Mouse (Mus musculus): Measurements from ENCODE around the gene Dennd2c. TPM values are rescaled to one million over a fixed set of nuclear protein-coding genes. Genes with fewer than 3 reads are reported as not detected.

Dennd2c gene
- polyA plus RNA-seq, 1 experiment from 2014 or later: 0.84 TPM

DNA sequence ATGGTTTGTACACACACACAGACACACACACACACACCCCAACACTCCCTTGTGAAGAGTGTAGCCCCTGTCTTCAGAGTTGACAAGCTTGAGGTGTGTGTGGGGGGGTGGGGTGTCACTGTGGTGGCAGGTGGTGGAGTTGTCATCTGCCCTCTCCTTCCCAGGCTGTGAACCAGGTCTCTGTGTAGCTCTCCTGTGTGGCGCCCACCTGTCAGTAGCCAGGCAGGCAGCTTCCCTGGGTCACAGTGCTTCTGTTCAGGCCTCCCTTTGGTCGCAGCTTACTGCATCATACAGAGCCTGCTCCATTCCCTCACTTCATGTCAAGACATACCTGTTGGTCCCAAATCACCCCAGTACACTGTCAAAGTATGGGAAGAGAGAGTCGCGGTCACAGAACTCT is 43.4 kb downstream of the Dennd2c start:
- Histone ChIP-seq H3K36me3 (no peaks in the 10 kb centered on the region), H3K4me3 (no peak overlapping the region), H3K9me3 (no peaks in the 10 kb centered on the region), H3K27ac (replicated peaks) (no peak overlapping the region), H3K4me2 (replicated peaks) (no peak overlapping the region), H3K27me3 (no peaks in the 10 kb centered on the region), H3K9ac (replicated peaks) (no peak overlapping the region), H3K4me1 (0 out of 2 replicates have a peak, but pooled peaks cover 11% of the 10 kb centered on the region)
- WGBS: 75% methylated on average over 4 of the region's 4 CpGs
- no peak for ATAC-seq (replicated peaks)

DNA sequence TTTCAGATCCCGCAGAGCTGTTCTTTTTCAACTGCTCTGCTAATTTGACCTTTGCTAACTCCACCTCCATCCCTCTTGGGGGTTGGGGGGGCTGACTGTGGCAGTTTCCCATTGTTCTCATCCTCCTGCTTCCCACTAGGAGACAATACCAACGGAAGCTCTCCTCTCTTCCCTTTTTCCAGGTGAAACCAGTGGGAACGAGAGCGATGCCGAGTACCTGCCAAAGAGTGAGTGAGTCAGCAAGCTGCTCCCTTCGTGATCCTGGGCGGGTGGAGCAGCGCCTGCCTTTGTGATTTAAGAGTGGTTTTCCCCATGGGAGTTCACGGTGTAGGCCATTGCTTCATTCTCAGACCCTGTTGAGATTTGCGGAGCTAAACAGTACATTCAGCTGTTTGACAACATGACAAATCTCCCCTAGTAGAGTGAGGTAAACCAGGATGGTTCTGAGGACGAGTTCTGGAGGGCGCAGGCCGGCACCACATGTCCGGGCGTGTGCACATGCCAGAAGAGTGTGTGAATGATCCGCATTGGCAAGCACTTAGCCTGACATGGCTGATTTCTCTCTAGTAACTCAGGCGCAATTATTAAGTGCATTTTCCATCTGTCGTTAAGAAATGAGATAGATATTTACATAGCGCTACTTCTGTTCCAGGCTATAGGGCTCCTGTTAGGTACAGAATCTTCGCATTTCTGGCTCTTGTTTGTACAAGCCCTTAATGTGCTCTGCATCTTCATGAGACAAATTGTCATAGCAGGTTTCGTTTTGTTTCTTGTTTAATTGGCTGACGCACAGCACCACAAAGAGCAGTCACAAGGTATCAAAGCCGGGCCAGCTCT is 44.1 kb downstream of the Dennd2c start:
- no peaks in the 10 kb centered on the region for H3K9me3 ChIP-seq
- no peaks in the 10 kb centered on the region for H3K36me3 ChIP-seq
- no peak for ATAC-seq (replicated peaks)
- no peak overlapping the region for H3K9ac ChIP-seq (replicated peaks)
- H3K27ac ChIP-seq (replicated peaks): no peak overlapping the region
- no peaks in the 10 kb centered on the region for H3K27me3 ChIP-seq
- 0 out of 2 replicates have a peak, but pooled peaks cover 11% of the 10 kb centered on the region for H3K4me1 ChIP-seq
- 53% methylated on average over 23 of the region's 23 CpGs for WGBS
- no peak overlapping the region for H3K4me2 ChIP-seq (replicated peaks)
- no peak overlapping the region for H3K4me3 ChIP-seq

DNA sequence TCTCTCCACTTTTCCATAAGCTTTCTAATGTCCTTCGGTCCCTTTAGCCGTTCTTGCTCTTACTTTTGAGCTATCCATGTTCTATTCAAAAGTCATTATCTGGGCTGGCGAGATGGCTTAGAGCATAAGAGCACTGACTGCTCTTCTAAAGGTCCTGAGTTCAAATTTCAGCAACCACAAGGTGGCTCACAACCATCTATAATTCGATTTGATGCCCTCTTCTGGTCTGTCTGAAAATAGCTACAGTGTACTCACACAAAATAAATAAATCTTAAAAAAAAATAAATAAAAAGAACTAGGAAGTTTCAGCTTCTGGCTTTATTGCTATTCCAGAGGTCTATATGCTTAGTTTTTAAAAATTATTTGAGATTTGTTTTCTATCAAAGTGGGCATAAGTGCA is 45.4 kb downstream of the Dennd2c start:
- WGBS: 86% methylated on average over 4 of the region's 4 CpGs
- Histone ChIP-seq H3K27ac (replicated peaks) (no peak overlapping the region), H3K4me2 (replicated peaks) (no peak overlapping the region), H3K36me3 (no peaks in the 10 kb centered on the region), H3K9ac (replicated peaks) (no peak overlapping the region), H3K4me3 (no peak overlapping the region), H3K9me3 (no peaks in the 10 kb centered on the region), H3K4me1 (0 out of 2 replicates have a peak, but pooled peaks cover 11% of the 10 kb centered on the region), H3K27me3 (no peaks in the 10 kb centered on the region)
- ATAC-seq (replicated peaks): no peak

DNA sequence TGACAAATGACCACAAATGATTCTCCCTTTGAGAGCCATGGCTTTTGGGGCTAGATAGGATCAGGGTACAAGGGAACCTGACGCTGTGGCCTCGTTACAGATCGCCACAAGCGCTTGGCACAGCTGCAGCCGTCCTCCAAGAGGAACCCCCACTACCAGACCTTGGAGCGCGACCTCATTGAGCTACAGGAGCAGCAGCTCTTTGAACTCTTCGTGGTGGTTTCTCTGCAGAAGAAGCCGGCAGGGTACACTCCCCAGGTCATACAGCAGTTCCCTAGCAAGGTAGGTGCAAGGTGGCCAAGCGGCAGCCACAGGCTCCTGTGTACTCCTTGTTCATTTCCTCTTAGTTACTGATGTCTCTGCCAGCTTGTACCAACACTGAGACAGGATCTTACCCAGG is 46.5 kb downstream of the Dennd2c start:
- Histone ChIP-seq H3K4me2 (replicated peaks) (no peak overlapping the region), H3K9ac (replicated peaks) (no peak overlapping the region), H3K4me3 (no peak overlapping the region), H3K27ac (replicated peaks) (no peak overlapping the region), H3K27me3 (no peaks in the 10 kb centered on the region), H3K4me1 (0 out of 2 replicates have a peak, but pooled peaks cover 11% of the 10 kb centered on the region), H3K36me3 (no peaks in the 10 kb centered on the region), H3K9me3 (no peaks in the 10 kb centered on the region)
- ATAC-seq (replicated peaks): no peak
- 90% methylated on average over 10 of the region's 10 CpGs for WGBS

DNA sequence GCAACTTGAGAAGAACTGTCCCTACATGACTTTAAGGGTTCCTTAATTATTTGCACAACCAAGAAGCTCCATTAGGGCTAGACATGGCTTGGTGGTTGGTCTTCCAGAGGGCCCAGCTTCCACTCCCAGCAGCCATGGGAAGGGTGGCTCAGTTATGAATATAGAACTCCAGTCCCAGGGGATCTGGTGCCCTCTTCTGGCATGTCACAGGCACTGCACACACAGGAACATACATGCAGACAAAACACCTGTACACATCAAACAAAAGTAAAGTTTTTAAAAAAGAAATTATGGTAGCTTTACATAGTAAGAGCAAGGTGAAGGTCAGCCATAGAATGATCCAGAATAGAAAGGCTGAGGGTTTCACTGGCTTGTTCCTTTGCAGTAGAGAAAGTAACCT is 51.4 kb downstream of the Dennd2c start:
- H3K27ac ChIP-seq (replicated peaks): no peak overlapping the region
- ATAC-seq (replicated peaks): no peak

DNA sequence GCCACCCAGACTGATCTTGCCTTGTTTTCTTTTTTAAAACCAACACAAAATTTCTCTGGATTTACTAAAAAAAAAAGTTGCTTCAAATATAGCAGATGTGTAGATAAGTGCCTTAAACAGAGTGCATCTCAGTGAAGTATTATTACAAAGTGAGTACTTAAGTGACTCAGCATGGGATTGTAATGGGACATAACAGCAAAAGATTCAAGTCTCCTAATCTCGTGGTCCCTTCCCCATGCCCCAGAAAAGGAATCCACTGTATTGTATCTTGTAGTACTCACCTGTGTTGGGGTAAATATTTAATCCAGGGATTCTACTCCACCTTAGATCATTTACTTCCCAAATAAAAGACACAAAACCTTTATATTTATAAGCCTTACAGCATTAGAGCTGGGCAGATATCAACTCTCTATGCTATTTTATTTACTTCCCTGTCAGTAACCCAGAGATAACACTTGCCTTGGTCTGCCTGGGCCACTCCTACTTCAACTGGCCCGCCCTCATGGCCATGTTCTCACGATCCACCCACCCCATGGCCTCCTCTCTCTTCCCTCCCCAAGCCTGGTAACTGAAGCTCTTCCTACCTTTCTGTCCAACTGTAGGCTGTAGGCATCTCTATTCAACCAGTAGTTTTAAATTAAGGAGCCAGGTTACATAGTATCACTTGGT is 57.0 kb downstream of the Dennd2c start:
- no peak for ATAC-seq (replicated peaks)
- Histone ChIP-seq H3K4me3 (no peak overlapping the region), H3K9me3 (no peaks in the 10 kb centered on the region), H3K27ac (replicated peaks) (no peak overlapping the region), H3K36me3 (no peaks in the 10 kb centered on the region), H3K4me2 (replicated peaks) (no peak overlapping the region), H3K9ac (replicated peaks) (no peak overlapping the region), H3K27me3 (no peaks in the 10 kb centered on the region), H3K4me1 (no peaks in the 10 kb centered on the region)
- WGBS: 71% methylated on average over 3 of the region's 3 CpGs

More for the DNA sequence above, 51.4 kb downstream of the Dennd2c start:
- Histone ChIP-seq H3K27me3 (no peaks in the 10 kb centered on the region), H3K9me3 (no peaks in the 10 kb centered on the region), H3K4me1 (no peaks in the 10 kb centered on the region), H3K4me2 (replicated peaks) (no peak overlapping the region), H3K36me3 (no peaks in the 10 kb centered on the region), H3K4me3 (no peak overlapping the region), H3K9ac (replicated peaks) (no peak overlapping the region)

DNA sequence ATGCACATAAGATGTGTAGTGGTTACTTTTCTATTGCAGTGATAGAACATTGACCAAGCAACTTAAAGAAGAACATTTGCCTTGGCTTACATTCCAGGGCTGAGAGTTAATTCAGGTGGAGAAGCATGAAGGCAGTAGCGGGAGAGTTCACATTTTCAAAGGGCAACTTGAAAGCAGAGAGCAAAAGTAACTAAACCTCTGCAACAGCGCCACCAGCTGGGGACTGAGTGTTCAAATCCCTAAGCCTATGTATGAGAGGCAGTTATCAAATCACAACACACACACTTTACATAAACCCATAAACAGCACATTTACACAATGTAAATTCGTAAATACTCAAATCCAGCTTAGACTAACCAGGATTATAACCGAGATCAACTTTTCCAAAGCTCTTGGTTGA is 67.4 kb downstream of the Dennd2c start:
- WGBS: 16% methylated on average over 4 of the region's 4 CpGs
- no peak for ATAC-seq (replicated peaks)

DNA sequence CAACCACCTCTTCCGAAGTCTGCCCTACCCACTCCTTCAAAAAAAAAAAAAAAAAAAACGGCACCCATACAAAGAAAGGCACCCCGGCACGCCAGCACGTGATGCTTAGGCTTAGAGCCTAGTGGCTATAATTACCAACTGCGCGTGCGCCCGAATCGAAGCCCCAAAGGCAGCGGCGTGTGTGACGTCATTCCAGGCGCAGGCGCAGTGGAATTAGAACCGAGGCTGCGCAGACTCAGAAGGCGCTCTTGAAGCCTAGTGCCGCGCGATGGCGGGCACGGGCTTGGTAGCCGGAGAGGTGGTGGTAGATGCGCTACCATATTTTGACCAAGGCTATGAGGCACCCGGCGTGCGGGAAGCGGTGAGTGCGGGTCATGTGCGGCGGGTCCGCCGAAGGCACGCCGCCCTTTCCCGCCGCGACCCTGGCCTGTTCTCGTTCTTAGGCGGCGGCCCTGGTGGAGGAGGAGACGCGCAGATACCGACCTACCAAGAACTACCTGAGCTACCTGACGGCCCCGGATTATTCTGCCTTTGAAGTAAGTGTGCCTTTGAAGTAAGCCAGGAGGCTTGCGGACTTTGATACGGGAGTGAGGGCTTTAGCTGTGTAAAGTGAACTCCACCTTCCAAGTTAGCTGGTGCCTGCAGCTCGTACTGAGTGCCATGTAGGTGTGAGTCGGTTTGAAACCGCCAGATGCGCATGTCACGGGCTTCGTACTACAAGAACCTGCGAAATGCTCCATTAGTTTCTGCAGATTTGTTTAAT is 69.3 kb downstream of the Dennd2c start, which contains the start of gene Bcas2:
Gene Bcas2 (plus strand): TSS at position 151 of the 763 bp plus-strand sequence.
- Histone ChIP-seq H3K9me3 (no peaks in the 10 kb centered on the region), H3K27me3 (no peaks in the 10 kb centered on the region), H3K9ac (replicated peaks) (peak within 1 kb of the TSS; percentile 82), H3K4me2 (replicated peaks) (peak within 1 kb of the TSS; percentile 77), H3K27ac (replicated peaks) (peak within 1 kb of the TSS; percentile 75), H3K4me3 (peak within 1 kb of the TSS; percentile 68), H3K36me3 (peaks cover 24% of the 10 kb centered on the region), H3K4me1 (peaks cover 20% of the 10 kb centered on the region)
- ATAC-seq (replicated peaks): peak; percentile 98
- under 1% methylated on average over 56 of the region's 56 CpGs for WGBS

More for the DNA sequence above, 67.4 kb downstream of the Dennd2c start:
- Histone ChIP-seq H3K9ac (replicated peaks) (no peak overlapping the region), H3K4me2 (replicated peaks) (no peak overlapping the region), H3K27ac (replicated peaks) (no peak overlapping the region), H3K9me3 (no peaks in the 10 kb centered on the region), H3K36me3 (peaks cover 9% of the 10 kb centered on the region), H3K4me3 (no peak overlapping the region), H3K27me3 (no peaks in the 10 kb centered on the region), H3K4me1 (peaks cover 20% of the 10 kb centered on the region)

DNA sequence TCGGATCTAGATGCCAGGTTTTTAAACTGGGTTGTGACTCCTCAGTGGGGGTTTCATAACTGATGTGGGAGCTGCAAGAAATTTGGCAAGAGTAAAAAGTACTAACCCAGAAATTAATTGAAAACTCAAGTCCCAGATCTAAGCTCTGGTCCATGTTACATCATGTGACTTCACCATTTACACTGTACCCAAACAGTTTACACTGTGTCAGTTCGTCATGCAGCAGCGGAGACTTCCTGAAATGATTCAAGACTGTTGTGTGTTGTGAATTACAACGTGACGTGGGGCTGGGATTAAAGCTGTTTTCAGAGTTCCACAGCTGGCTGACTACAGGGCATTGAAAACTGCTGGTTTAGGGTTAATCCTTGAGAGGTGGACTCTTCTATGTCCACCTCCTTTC is 70.2 kb downstream of the Dennd2c start:
- peaks cover 20% of the 10 kb centered on the region for H3K4me1 ChIP-seq
- H3K27me3 ChIP-seq: no peaks in the 10 kb centered on the region
- peaks cover 32% of the 10 kb centered on the region for H3K36me3 ChIP-seq
- peak overlapping the region; percentile 82 for H3K9ac ChIP-seq (replicated peaks)
- no peaks in the 10 kb centered on the region for H3K9me3 ChIP-seq
- no peak for ATAC-seq (replicated peaks)
- H3K27ac ChIP-seq (replicated peaks): no peak overlapping the region
- WGBS: 44% methylated on average over 5 of the region's 5 CpGs
- H3K4me2 ChIP-seq (replicated peaks): peak overlapping the region; percentile 77
- H3K4me3 ChIP-seq: peak overlapping the region; percentile 68

DNA sequence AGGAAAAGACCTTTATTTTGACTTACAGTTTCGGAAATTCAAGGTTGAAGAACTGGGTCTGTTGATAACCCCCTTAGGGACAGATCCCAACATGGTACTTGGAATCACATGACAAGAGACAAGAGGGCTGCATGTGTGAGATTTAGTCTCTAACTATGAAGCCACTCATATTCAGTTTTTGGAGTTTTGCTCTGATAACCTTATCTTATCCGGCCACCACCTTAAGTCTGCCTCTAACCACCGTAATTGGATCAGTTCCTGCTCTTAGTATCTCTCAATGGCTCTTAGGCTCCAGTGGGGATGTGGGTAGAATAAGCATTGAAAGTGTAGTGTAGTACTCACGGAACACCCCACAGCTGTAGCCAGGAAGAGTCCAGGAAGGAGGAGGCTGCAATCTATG is 74.3 kb downstream of the Dennd2c start:
- Histone ChIP-seq H3K36me3 (peaks cover 50% of the 10 kb centered on the region), H3K9ac (replicated peaks) (no peak overlapping the region), H3K4me1 (peaks cover 12% of the 10 kb centered on the region), H3K27me3 (no peaks in the 10 kb centered on the region), H3K9me3 (no peaks in the 10 kb centered on the region), H3K27ac (replicated peaks) (no peak overlapping the region), H3K4me2 (replicated peaks) (no peak overlapping the region), H3K4me3 (no peak overlapping the region)
- ATAC-seq (replicated peaks): no peak
- 93% methylated on average over 4 of the region's 4 CpGs for WGBS

DNA sequence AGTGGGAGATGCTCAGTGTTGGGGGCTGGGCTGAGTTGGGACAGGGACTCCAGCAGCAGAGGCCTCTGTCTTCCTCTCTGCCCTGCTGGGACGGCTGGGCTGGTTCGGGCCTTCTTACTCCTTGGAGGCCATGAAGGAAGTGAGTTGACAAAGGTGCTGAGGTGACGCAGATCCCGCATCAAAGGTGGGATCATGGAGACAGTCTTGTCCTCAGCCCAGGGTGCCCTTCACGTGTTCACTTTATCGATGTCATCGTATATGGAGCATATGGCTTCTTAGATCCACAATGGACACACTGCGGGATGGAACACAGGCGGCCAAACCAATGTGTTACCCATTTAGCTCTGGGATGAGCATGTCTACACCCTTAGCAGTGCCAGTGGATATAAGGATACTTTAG is 77.1 kb downstream of the Dennd2c start:
- Histone ChIP-seq H3K27me3 (no peaks in the 10 kb centered on the region), H3K9ac (replicated peaks) (no peak overlapping the region), H3K9me3 (no peaks in the 10 kb centered on the region), H3K4me2 (replicated peaks) (no peak overlapping the region), H3K4me3 (no peak overlapping the region), H3K27ac (replicated peaks) (no peak overlapping the region), H3K4me1 (no peaks in the 10 kb centered on the region), H3K36me3 (peaks cover 44% of the 10 kb centered on the region)
- ATAC-seq (replicated peaks): no peak
- WGBS: 93% methylated on average over 9 of the region's 9 CpGs

DNA sequence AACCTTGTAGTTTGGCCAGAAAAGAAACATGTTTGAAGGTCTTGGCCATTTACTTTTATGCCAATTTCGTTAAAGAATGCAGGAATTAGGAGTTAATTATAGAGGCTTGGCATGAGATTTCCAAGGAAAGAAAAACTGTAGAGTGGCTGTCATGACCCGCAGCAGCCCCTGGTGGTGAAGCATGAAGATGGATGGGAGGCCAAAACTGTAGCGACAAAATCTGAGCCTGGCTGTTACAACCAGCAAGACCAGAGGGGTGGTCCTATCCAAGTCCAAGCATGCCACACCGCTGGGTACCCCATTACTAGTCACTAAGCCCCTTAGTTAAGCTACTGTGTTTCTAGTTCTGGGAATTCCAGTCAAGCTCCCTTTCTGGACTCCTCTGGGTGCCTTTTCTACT is 78.8 kb downstream of the Dennd2c start:
- H3K9ac ChIP-seq (replicated peaks): no peak overlapping the region
- peaks cover 30% of the 10 kb centered on the region for H3K36me3 ChIP-seq
- no peak overlapping the region for H3K4me2 ChIP-seq (replicated peaks)
- H3K9me3 ChIP-seq: no peaks in the 10 kb centered on the region
- 56% methylated on average over 4 of the region's 4 CpGs for WGBS
- no peaks in the 10 kb centered on the region for H3K27me3 ChIP-seq
- H3K4me1 ChIP-seq: no peaks in the 10 kb centered on the region
- H3K4me3 ChIP-seq: no peak overlapping the region
- ATAC-seq (replicated peaks): no peak
- no peak overlapping the region for H3K27ac ChIP-seq (replicated peaks)

All from forebrain, embryonic 15.5 days (tissue).